Mouse (Mus musculus) embryonic facial prominence, embryonic 13.5 days (tissue): ENCODE measurements around the gene Myl10. TPM values are rescaled to one million over a fixed set of nuclear protein-coding genes. Genes with fewer than 3 reads are reported as not detected.
"Not testable (repeated sequence)": the region's sequence is repeated elsewhere in the genome, so short reads cannot be mapped to it uniquely, and the experiment has no call there.

Experiments used
- ATAC-seq: fragments of 200-750 bp; cut with Nextera tagmentation; 2 replicates; pipeline ENCODE4 v1.8.0; 2017; ENCODE audit warnings: low read depth; ENCODE audit not compliant: insufficient number of reproducible peaks, insufficient read depth, low FRiP score, low TSS enrichment
- H3K27ac ChIP-seq: fragments of 300-500 bp; sonication (generic); 2 replicates; pipeline ENCODE4 v1.5.1; 2015; ENCODE audit warnings: moderate library complexity, mild to moderate bottlenecking, inconsistent platforms
- H3K27me3 ChIP-seq: fragments of 300-500 bp; sonication (generic); 2 replicates; pipeline ENCODE4 v1.6.1; 2015; ENCODE audit warnings: mild to moderate bottlenecking, inconsistent platforms
- H3K36me3 ChIP-seq: fragments of 300-500 bp; sonication (generic); 2 replicates; pipeline ENCODE4 v1.6.1; 2015; ENCODE audit warnings: mild to moderate bottlenecking, inconsistent platforms
- H3K4me1 ChIP-seq: fragments of 300-500 bp; sonication (generic); 2 replicates; pipeline ENCODE4 v1.6.1; 2015; ENCODE audit warnings: inconsistent platforms
- H3K4me2 ChIP-seq: fragments of 300-500 bp; sonication (generic); 2 replicates; pipeline ENCODE4 v1.6.1; 2015; ENCODE audit warnings: moderate library complexity, mild to moderate bottlenecking, inconsistent platforms
- H3K4me3 ChIP-seq: fragments of 300-500 bp; sonication (generic); 2 replicates; pipeline ENCODE4 v1.5.1; 2015; ENCODE audit warnings: mild to moderate bottlenecking, inconsistent platforms
- H3K9ac ChIP-seq: fragments of 300-500 bp; sonication (generic); 2 replicates; pipeline ENCODE4 v1.6.1; 2015; ENCODE audit warnings: mild to moderate bottlenecking, inconsistent platforms
- H3K9me3 ChIP-seq: fragments of 300-500 bp; sonication (generic); 2 replicates; pipeline ENCODE4 v1.6.1; 2016; ENCODE audit warnings: inconsistent platforms
- WGBS: fragments of 180-500 bp; shearing (Covaris S2); methylation state at CpG from one replicate; pipeline ENCODE4 v1.1.7; 2015; ENCODE audit warnings: mixed read lengths; 5-methylcytosine and 5-hydroxymethylcytosine counted together
- polyA plus RNA-seq: library from polyadenylated mRNA; unstranded; fragments of >200 nt; fragmentation: Nextera tagmentation; extraction: Ambion mirVana; gene quantifications from 2 replicates; pipeline ENCODE4 v1.2.1, GENCODE M21; 2015

Myl10 gene
- polyA plus RNA-seq = not detected in 2 replicates

GRCm38 (mm10) chr5:136692784-136693183 lies at the start of gene Myl10:
Gene Myl10 (plus strand): TSS chr5:136693146.
- no peaks in the 10 kb centered on the region for H3K27me3 ChIP-seq
- no peaks in the 10 kb centered on the region for H3K9me3 ChIP-seq
- no peak for ATAC-seq
- H3K4me1 ChIP-seq = 0 out of 2 replicates have a peak, but pooled peaks cover 5% of the 10 kb centered on the region
- H3K9ac ChIP-seq = no peak within 1 kb of the TSS
- H3K4me2 ChIP-seq = no peak within 1 kb of the TSS
- H3K36me3 ChIP-seq = no peaks in the 10 kb centered on the region
- no peak within 1 kb of the TSS for H3K27ac ChIP-seq
- 90% methylated on average over 4 of the region's 4 CpGs for WGBS
- H3K4me3 ChIP-seq = no peak within 1 kb of the TSS

- no peaks in the 10 kb centered on the region for H3K36me3 ChIP-seq
- no peak overlapping the region for H3K27ac ChIP-seq
- H3K9ac ChIP-seq = no peak overlapping the region
- H3K27me3 ChIP-seq = no peaks in the 10 kb centered on the region
- H3K9me3 ChIP-seq = no peaks in the 10 kb centered on the region
- H3K4me3 ChIP-seq = no peak overlapping the region
- H3K4me1 ChIP-seq = no peaks in the 10 kb centered on the region
- 86% methylated on average over 4 of the region's 4 CpGs for WGBS
- no peak for ATAC-seq
- no peak overlapping the region for H3K4me2 ChIP-seq
Measured at GRCm38 (mm10) chr5:136646731-136647328, 46.1 kb upstream of the Myl10 start.

- H3K27me3 ChIP-seq = no peaks in the 10 kb centered on the region
- no peaks in the 10 kb centered on the region for H3K9me3 ChIP-seq
- no peaks in the 10 kb centered on the region for H3K4me1 ChIP-seq
- no peak overlapping the region for H3K27ac ChIP-seq
- 61% methylated on average over 5 of the region's 5 CpGs for WGBS
- no peak overlapping the region for H3K9ac ChIP-seq
- no peak overlapping the region for H3K4me3 ChIP-seq
- no peak for ATAC-seq
- no peak overlapping the region for H3K4me2 ChIP-seq
- H3K36me3 ChIP-seq = no peaks in the 10 kb centered on the region
Measured at GRCm38 (mm10) chr5:136649071-136649470, 43.9 kb upstream of the Myl10 start.

GRCm38 (mm10) chr5:136649655-136650054 lies 43.3 kb upstream of the Myl10 start:
- H3K4me3 ChIP-seq = no peak overlapping the region
- ATAC-seq = no peak
- no peak overlapping the region for H3K27ac ChIP-seq
- H3K36me3 ChIP-seq = no peaks in the 10 kb centered on the region
- no peaks in the 10 kb centered on the region for H3K27me3 ChIP-seq
- no peak overlapping the region for H3K9ac ChIP-seq
- 89% methylated on average over 5 of the region's 5 CpGs for WGBS
- H3K4me1 ChIP-seq = no peaks in the 10 kb centered on the region
- H3K4me2 ChIP-seq = no peak overlapping the region
- H3K9me3 ChIP-seq = no peaks in the 10 kb centered on the region

- H3K9ac ChIP-seq = no peak overlapping the region
- no peak for ATAC-seq
- H3K4me3 ChIP-seq = no peak overlapping the region
- H3K27me3 ChIP-seq = no peaks in the 10 kb centered on the region
- H3K4me2 ChIP-seq = no peak overlapping the region
- H3K27ac ChIP-seq = no peak overlapping the region
- H3K9me3 ChIP-seq = no peaks in the 10 kb centered on the region
- H3K36me3 ChIP-seq = no peaks in the 10 kb centered on the region
- no peaks in the 10 kb centered on the region for H3K4me1 ChIP-seq
Measured at GRCm38 (mm10) chr5:136654481-136654880, 38.5 kb upstream of the Myl10 start.

- no peak overlapping the region for H3K4me2 ChIP-seq
- H3K4me1 ChIP-seq = no peaks in the 10 kb centered on the region
- H3K27ac ChIP-seq = no peak overlapping the region
- no peak overlapping the region for H3K9ac ChIP-seq
- H3K36me3 ChIP-seq = no peaks in the 10 kb centered on the region
- no peaks in the 10 kb centered on the region for H3K27me3 ChIP-seq
- no peak for ATAC-seq
- H3K9me3 ChIP-seq = no peaks in the 10 kb centered on the region
- no peak overlapping the region for H3K4me3 ChIP-seq
- 74% methylated on average over 10 of the region's 10 CpGs for WGBS
Measured at GRCm38 (mm10) chr5:136656830-136657395, 36.0 kb upstream of the Myl10 start.

- not testable (repeated sequence) for H3K36me3 ChIP-seq, ATAC-seq
- 63% methylated on average over 5 of the region's 5 CpGs for WGBS
Measured at GRCm38 (mm10) chr5:136660721-136661120, 32.2 kb upstream of the Myl10 start.

GRCm38 (mm10) chr5:136662281-136662680 lies 30.7 kb upstream of the Myl10 start:
- Histone ChIP-seq H3K9ac (no peak overlapping the region), H3K9me3 (no peaks in the 10 kb centered on the region), H3K4me1 (no peaks in the 10 kb centered on the region), H3K4me3 (no peak overlapping the region), H3K27me3 (peaks cover 35% of the 10 kb centered on the region), H3K27ac (no peak overlapping the region), H3K4me2 (no peak overlapping the region), H3K36me3 (no peaks in the 10 kb centered on the region)
- 70% methylated on average over 10 of the region's 10 CpGs for WGBS
- ATAC-seq = no peak

More at GRCm38 (mm10) chr5:136660721-136661120, 32.2 kb upstream of the Myl10 start:
- H3K27ac ChIP-seq, H3K9me3 ChIP-seq, H3K4me3 ChIP-seq, H3K4me2 ChIP-seq, H3K4me1 ChIP-seq, H3K9ac ChIP-seq: not testable (repeated sequence)
- H3K27me3 ChIP-seq = peaks cover 26% of the 10 kb centered on the region

GRCm38 (mm10) chr5:136662822-136663221 lies 30.1 kb upstream of the Myl10 start:
- Histone ChIP-seq H3K4me1 (no peaks in the 10 kb centered on the region), H3K27ac (no peak overlapping the region), H3K27me3 (peaks cover 40% of the 10 kb centered on the region), H3K4me3 (no peak overlapping the region), H3K9me3 (no peaks in the 10 kb centered on the region), H3K4me2 (no peak overlapping the region), H3K36me3 (no peaks in the 10 kb centered on the region), H3K9ac (no peak overlapping the region)
- 0 out of 2 replicates have a peak, but pooled peaks have one; percentile 38 for ATAC-seq
- 10% methylated on average over 1 of the region's 1 CpGs for whole genome bisulfite sequencing

GRCm38 (mm10) chr5:136664497-136664896 lies 28.4 kb upstream of the Myl10 start:
- no peak overlapping the region for H3K9ac ChIP-seq
- no peak for ATAC-seq
- no peak overlapping the region for H3K4me2 ChIP-seq
- H3K36me3 ChIP-seq = no peaks in the 10 kb centered on the region
- WGBS = 7% methylated on average over 9 of the region's 9 CpGs
- H3K9me3 ChIP-seq = no peaks in the 10 kb centered on the region
- no peak overlapping the region for H3K27ac ChIP-seq
- no peaks in the 10 kb centered on the region for H3K4me1 ChIP-seq
- H3K4me3 ChIP-seq = no peak overlapping the region
- peaks cover 41% of the 10 kb centered on the region for H3K27me3 ChIP-seq

- no peak overlapping the region for H3K27ac ChIP-seq
- no peaks in the 10 kb centered on the region for H3K36me3 ChIP-seq
- H3K9me3 ChIP-seq = 0 out of 2 replicates have a peak, but pooled peaks cover 6% of the 10 kb centered on the region
- H3K27me3 ChIP-seq = peaks cover 1% of the 10 kb centered on the region; the same call in 1 of the 2 replicates
- no peak overlapping the region for H3K4me2 ChIP-seq
- H3K4me3 ChIP-seq = no peak overlapping the region
- 88% methylated on average over 18 of the region's 18 CpGs for whole genome bisulfite sequencing
- H3K9ac ChIP-seq = no peak overlapping the region
- no peaks in the 10 kb centered on the region for H3K4me1 ChIP-seq
- no peak for ATAC-seq
Measured at GRCm38 (mm10) chr5:136676315-136677030, 16.5 kb upstream of the Myl10 start.
